ENCODE assay signal across 2 mouse cellular contexts in the genomic region with DNA sequence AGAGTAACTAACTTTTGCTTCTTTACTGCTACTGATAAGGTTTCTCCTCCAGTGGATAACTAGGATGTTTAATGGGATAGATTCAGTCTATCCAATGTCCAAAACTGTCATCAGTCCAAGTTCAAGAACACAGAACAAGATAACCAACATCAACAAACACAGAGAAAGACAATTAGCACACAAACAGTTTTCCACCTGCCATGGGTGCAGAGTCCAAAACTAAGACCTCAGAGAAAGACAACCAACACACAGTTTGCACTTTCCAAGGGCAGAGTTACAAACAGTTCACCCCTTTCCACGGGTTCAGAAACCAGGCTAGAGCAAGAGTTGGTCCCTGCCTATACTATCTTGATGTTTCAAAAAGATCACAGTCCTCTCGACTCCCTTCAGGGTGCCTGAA.
TF ChIP-seq lines count a peak whose summit lies in the region.

No protein-coding gene starts in this region.

TF ChIP-seq in CH12.LX, 34 proteins besides CTCF, POLR2A, EP300 and RAD21:
- TF ChIP-seq ZKSCAN1 (IDR thresholded peaks at IDR 0.05; ENCODE audit: borderline replicate concordance, low read depth, low read length) (no peak), NRF1 (IDR thresholded peaks at IDR 0.05; ENCODE audit: low read depth, low read length) (no peak)

TF ChIP-seq in myocyte, 11 proteins besides CTCF, POLR2A, EP300 and RAD21:
- TF ChIP-seq USF1 (IDR thresholded peaks at IDR 0.05; ENCODE audit: low read depth) (no peak), MYOD1 (IDR thresholded peaks at IDR 0.05; ENCODE audit: control insufficient read depth in 1 of 3, insufficient read length in 2 of 3, low read depth in 2 of 3) (no peak), POLR2AphosphoS2 (IDR thresholded peaks at IDR 0.05; ENCODE audit: insufficient read length, low read depth) (no peak), E2F4 (IDR thresholded peaks at IDR 0.05; ENCODE audit: insufficient read depth) (no peak)
